25 mouse cellular contexts compared by ENCODE assay signal in genomic region chr2:154004456-154004855, GRCm38 (mm10). TPM values are rescaled to one million over a fixed set of nuclear protein-coding genes. Genes with fewer than 3 reads are reported as not detected.
"Had no signal": no experiment of that assay in that cellular context is flagged by ENCODE, and none has a peak within 500 bp of the region (broad histone marks: within the 10 kb centered on the region; RNA-seq: fewer than 3 reads in every experiment).

No protein-coding gene starts in this region.

- DNase-seq: lung, postnatal 4 days; right cerebral cortex, adult 18-20 months; right cerebral cortex, postnatal 25 days; right cerebral cortex, postnatal 4 days; spleen, adult 18-20 months; thymus, adult 18-20 months; thymus, postnatal 25 days; thymus, postnatal 4 days had no signal

RNA-seq across cellular contexts. Expression of gene Bpifa2, which starts 3.6 kb away (rescaled TPM):
- total RNA-seq: megakaryocyte, adult 5-6 weeks; megakaryocyte-erythroid progenitor cell, adult 5-6 weeks had no signal
- polyA plus RNA-seq: liver, embryonic 14.5 days; liver, embryonic 16.5 days; lung, embryonic 14.5 days; lung, embryonic 16.5 days; midbrain, embryonic 10.5 days; midbrain, embryonic 13.5 days; midbrain, embryonic 15.5 days; myocyte; neural tube, embryonic 11.5 days; neural tube, embryonic 13.5 days; neural tube, embryonic 15.5 days; small intestine, adult 2 months; stomach, embryonic 14.5 days; stomach, embryonic 16.5 days; urinary bladder, adult 2 months had no signal

RNA-seq across cellular contexts. Expression of gene Bpifa6, which starts 29.7 kb away (rescaled TPM):
- total RNA-seq: megakaryocyte, adult 5-6 weeks; megakaryocyte-erythroid progenitor cell, adult 5-6 weeks had no signal
- polyA plus RNA-seq: liver, embryonic 14.5 days; liver, embryonic 16.5 days; lung, embryonic 14.5 days; lung, embryonic 16.5 days; midbrain, embryonic 10.5 days; midbrain, embryonic 13.5 days; midbrain, embryonic 15.5 days; myocyte; neural tube, embryonic 11.5 days; neural tube, embryonic 13.5 days; neural tube, embryonic 15.5 days; small intestine, adult 2 months; stomach, embryonic 14.5 days; stomach, embryonic 16.5 days had no signal
